Mouse (Mus musculus) 3T3-L1 (cell line): Measurements from ENCODE around the gene Itpripl1.
"Not testable (repeated sequence)": the region's sequence is repeated elsewhere in the genome, so short reads cannot be mapped to it uniquely, and the experiment has no call there.

Source experiments
- DNase-seq: peaks from one replicate; pipeline ENCODE4 v3.0.0-alpha.2; 2015; ENCODE audit warnings: low read depth, low spot score

The Itpripl1 gene

GRCm38 (mm10) chr2:127092000-127092399, 51.2 kb downstream of the Itpripl1 start:
- DNase-seq, result no peak

DNA sequence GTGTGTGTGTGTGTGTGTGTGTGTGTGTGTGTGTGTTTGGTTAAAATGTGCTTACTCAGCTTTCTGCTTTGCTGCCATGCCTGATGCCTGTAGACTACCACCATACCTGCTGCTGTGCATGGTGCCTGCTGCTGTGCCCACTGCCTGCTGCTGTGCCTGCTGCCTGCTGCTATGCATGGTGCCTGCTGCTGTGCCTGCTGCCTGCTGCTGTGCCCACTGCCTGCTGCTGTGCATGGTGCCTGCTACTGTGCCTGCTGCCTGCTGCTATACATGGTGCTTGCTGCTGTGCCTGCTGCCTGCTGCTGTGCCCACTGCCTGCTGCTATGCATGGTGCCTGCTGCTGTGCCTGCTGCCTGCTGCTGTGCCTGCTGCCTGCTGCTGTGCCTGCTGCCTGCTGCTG, 53.1 kb downstream of the Itpripl1 start:
- not testable (repeated sequence) for DNase-seq
